ENCODE assay signal across 9 mouse cellular contexts in the genomic region with DNA sequence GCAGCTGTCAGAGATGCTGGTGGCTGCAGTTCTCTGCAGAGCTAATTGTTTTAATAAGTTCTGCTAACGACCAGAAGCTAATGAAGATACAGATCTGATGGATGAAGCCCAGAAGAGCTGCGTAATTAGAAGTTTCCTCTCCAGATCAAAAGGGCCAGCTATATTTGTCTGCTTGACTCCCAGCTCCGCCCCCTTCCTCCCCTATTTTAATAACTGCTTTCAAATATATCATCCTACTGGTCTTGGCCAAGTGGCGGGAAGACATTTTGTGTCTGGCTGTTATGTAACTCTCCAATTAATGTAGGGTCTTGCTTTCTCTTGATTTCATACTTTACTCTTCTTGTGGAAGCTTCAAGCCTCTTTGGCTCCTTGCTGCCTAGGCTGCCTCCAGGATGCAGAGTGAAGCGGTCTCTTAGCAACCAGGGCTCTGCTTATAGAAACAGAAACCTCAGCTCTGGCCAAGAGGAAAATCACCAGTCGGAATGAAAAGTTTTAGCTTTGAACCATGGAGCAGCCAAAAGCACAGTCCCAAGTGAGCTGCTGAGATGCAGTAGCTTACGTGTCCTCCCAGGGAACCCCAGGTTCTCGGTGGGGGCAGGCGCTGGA.
DNase-seq lines count a peak whose midpoint lies in the region; ATAC-seq and TF ChIP-seq lines count a peak whose summit lies in the region.
"Had no signal": no experiment of that assay in that cellular context is flagged by ENCODE, and none has a peak within 500 bp of the region (broad histone marks: within the 10 kb centered on the region; RNA-seq: fewer than 3 reads in every experiment).

No protein-coding gene starts in this region.

- ATAC-seq in midbrain, embryonic 15.5 days (replicated peaks) = no peak
- ATAC-seq in frontal cortex, adult (ENCODE audit: low TSS enrichment) = peak; percentile 73
- peak; percentile 66; the same call in 1 of the 2 replicates for ATAC-seq in stomach, postnatal 0 days (ENCODE audit: low FRiP score, low TSS enrichment)

- no peak for TF ChIP-seq EP300 in stomach, postnatal 0 days (optimal IDR thresholded peaks at IDR 0.05)

- peak; percentile 27 for DNase-seq in midbrain, embryonic 10.5 days (ENCODE audit: low spot score)
- DNase-seq in kidney, postnatal 10 days = peak; percentile 63
- peak; percentile 71 for DNase-seq in lung, postnatal 10 days
- DNase-seq in stomach, postnatal 0 days (ENCODE audit: low spot score) = peak; percentile 17
- DNase-seq in thymus, adult 2 months = no peak
- DNase-seq in adrenal gland, postnatal 4 days (ENCODE audit: low spot score in 2 of 2) = no peak

- no peak overlapping the region for H3K4me2 ChIP-seq in midbrain, embryonic 15.5 days
- 0 out of 2 replicates have a peak overlapping the region, but pooled peaks have one; percentile 1 for H3K4me2 ChIP-seq in stomach, postnatal 0 days (replicated peaks; ENCODE audit: low read depth)
- H3K4me2 ChIP-seq: neural tube, embryonic 12.5 days had no signal

- no peak overlapping the region for H3K9ac ChIP-seq in midbrain, embryonic 15.5 days
- H3K9ac ChIP-seq in stomach, postnatal 0 days (ENCODE audit: low read length) = no peak overlapping the region
- H3K9ac ChIP-seq: neural tube, embryonic 12.5 days had no signal

- TF ChIP-seq CTCF in stomach, postnatal 0 days (IDR thresholded peaks at IDR 0.05; ENCODE audit: low read depth) = no peak
- no peak for TF ChIP-seq CTCF in thymus, adult 2 months (IDR thresholded peaks at IDR 0.05; ENCODE audit: borderline replicate concordance, control insufficient read depth, extremely low read depth, insufficient read depth, low read length, poor library complexity)

- H3K9me3 ChIP-seq in midbrain, embryonic 10.5 days (replicated peaks) = no peaks in the 10 kb centered on the region
- H3K9me3 ChIP-seq in midbrain, embryonic 15.5 days = no peaks in the 10 kb centered on the region
- no peaks in the 10 kb centered on the region for H3K9me3 ChIP-seq in stomach, postnatal 0 days (ENCODE audit: control insufficient read depth, low read length)
- H3K9me3 ChIP-seq: neural tube, embryonic 12.5 days had no signal

- H3K27ac ChIP-seq in midbrain, embryonic 10.5 days (replicated peaks) = 0 out of 2 replicates have a peak overlapping the region, but pooled peaks have one; percentile 23
- H3K27ac ChIP-seq in midbrain, embryonic 15.5 days = no peak overlapping the region
- peak overlapping the region; percentile 45; the same call in 1 of the 2 replicates for H3K27ac ChIP-seq in stomach, postnatal 0 days (replicated peaks)
- H3K27ac ChIP-seq in thymus, adult 2 months (ENCODE audit: control insufficient read depth, insufficient read depth, low read length) = no peak overlapping the region
- H3K27ac ChIP-seq: neural tube, embryonic 12.5 days had no signal

- H3K36me3 ChIP-seq in midbrain, embryonic 10.5 days = no peaks in the 10 kb centered on the region
- H3K36me3 ChIP-seq in midbrain, embryonic 15.5 days (replicated peaks) = no peaks in the 10 kb centered on the region
- no peaks in the 10 kb centered on the region for H3K36me3 ChIP-seq in stomach, postnatal 0 days (ENCODE audit: control insufficient read depth, insufficient read depth, low read length)
- no peaks in the 10 kb centered on the region for H3K36me3 ChIP-seq in thymus, adult 2 months (ENCODE audit: control insufficient read depth, insufficient read depth, low read length)
- H3K36me3 ChIP-seq: neural tube, embryonic 12.5 days had no signal

- peaks cover 9% of the 10 kb centered on the region for H3K4me1 ChIP-seq in midbrain, embryonic 10.5 days
- H3K4me1 ChIP-seq in midbrain, embryonic 15.5 days = peaks cover 10% of the 10 kb centered on the region
- H3K4me1 ChIP-seq in stomach, postnatal 0 days (replicated peaks; ENCODE audit: control insufficient read depth, insufficient read depth) = no peaks in the 10 kb centered on the region
- H3K4me1 ChIP-seq in thymus, adult 2 months (replicated peaks; ENCODE audit: control insufficient read depth, insufficient read depth, low read length) = no peaks in the 10 kb centered on the region

- H3K4me3 ChIP-seq in midbrain, embryonic 10.5 days = no peak overlapping the region
- H3K4me3 ChIP-seq in midbrain, embryonic 15.5 days = no peak overlapping the region
- no peak overlapping the region for H3K4me3 ChIP-seq in stomach, postnatal 0 days (ENCODE audit: low read depth, low read length)
- no peak overlapping the region for H3K4me3 ChIP-seq in thymus, adult 2 months (ENCODE audit: control insufficient read depth, insufficient read depth, low read length)
- H3K4me3 ChIP-seq: neural tube, embryonic 12.5 days had no signal

- no peaks in the 10 kb centered on the region for H3K27me3 ChIP-seq in midbrain, embryonic 10.5 days (ENCODE audit: low read depth, poor library complexity, severe bottlenecking)
- H3K27me3 ChIP-seq in midbrain, embryonic 15.5 days (replicated peaks) = no peaks in the 10 kb centered on the region
- H3K27me3 ChIP-seq in stomach, postnatal 0 days (ENCODE audit: control insufficient read depth, insufficient read depth, low read length) = no peaks in the 10 kb centered on the region
- no peaks in the 10 kb centered on the region for H3K27me3 ChIP-seq in thymus, adult 2 months (ENCODE audit: control insufficient read depth, insufficient read depth, low read length)
- H3K27me3 ChIP-seq: neural tube, embryonic 12.5 days had no signal

- no peak for TF ChIP-seq POLR2A in thymus, adult 2 months (IDR thresholded peaks at IDR 0.05; ENCODE audit: control insufficient read depth, extremely low read depth, insufficient read depth, low read length, poor library complexity)

- 63% methylated on average over 9 of the region's 9 CpGs for WGBS in midbrain, embryonic 10.5 days
- 39% methylated on average over 9 of the region's 9 CpGs for WGBS in midbrain, embryonic 15.5 days
- WGBS in stomach, postnatal 0 days = 45% methylated on average over 9 of the region's 9 CpGs
- WGBS in thymus, adult 2 months = 36% methylated on average over 9 of the region's 9 CpGs

Comparison
In these comparisons a context has a peak if more than half of its experiments do, and no peak if none do; other contexts are left out.
1. H3K27ac ChIP-seq: peak in midbrain, embryonic 10.5 days (single experiment) and stomach, postnatal 0 days (single experiment); none in midbrain, embryonic 15.5 days (single experiment) and thymus, adult 2 months (single experiment).
2. DNase-seq: peak in midbrain, embryonic 10.5 days (single experiment), kidney, postnatal 10 days (single experiment), lung, postnatal 10 days (single experiment) and stomach, postnatal 0 days (single experiment); none in thymus, adult 2 months (single experiment) and adrenal gland, postnatal 4 days (0 of 2).